Mouse (Mus musculus): ENCODE results near the gene Qprt.
"Not testable (repeated sequence)": the region's sequence is repeated elsewhere in the genome, so short reads cannot be mapped to it uniquely, and the experiment has no call there.

DNA sequence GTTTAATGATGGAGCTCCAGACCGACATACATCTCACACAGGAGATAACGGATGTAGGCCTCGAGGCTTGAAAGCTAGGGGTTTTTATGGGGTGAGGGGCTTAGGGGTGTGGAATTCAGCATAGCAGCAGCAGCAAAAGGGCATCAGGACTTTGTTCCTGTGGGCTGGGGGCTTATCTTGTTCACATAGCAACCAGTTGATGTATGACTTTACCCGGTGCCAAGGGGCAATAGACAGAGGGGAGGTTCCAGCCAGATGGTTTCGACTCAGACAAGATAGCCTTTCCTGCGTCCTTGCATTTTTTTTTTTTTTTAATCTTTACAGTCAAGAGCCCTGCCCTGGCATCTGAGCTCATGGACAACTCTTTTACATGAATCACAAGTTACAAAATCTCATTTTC lies 36.3 kb downstream of the Qprt start:
- TF ChIP-seq CTCF (IDR thresholded peaks at IDR 0.05; ENCODE audit: low read depth, low read length); POLR2A (IDR thresholded peaks at IDR 0.05; ENCODE audit: extremely low read depth, insufficient read depth, low read length): not testable (repeated sequence)

Measured in liver, adult 2 months (tissue).